Mouse (Mus musculus) brain, embryonic 14.5 days (tissue): Measurements from ENCODE around the gene Lin9.

Experiments
- CTCF ChIP-seq: fragments of 200-500 bp; IDR thresholded peaks from 2 replicates; pipeline ENCODE4 v1.5.1; 2012; ENCODE audit warnings: inconsistent platforms, mild to moderate bottlenecking, moderate library complexity, borderline replicate concordance; ENCODE audit not compliant: insufficient read depth, insufficient read length; ENCODE audit errors: extremely low read depth
- POLR2A ChIP-seq: fragments of 200-500 bp; IDR thresholded peaks from 2 replicates; pipeline ENCODE4 v1.6.1; 2012; ENCODE audit warnings: mild to moderate bottlenecking, inconsistent platforms, borderline replicate concordance; ENCODE audit not compliant: poor library complexity, insufficient read depth, insufficient read length, severe bottlenecking; ENCODE audit errors: extremely low read depth

- TF ChIP-seq CTCF (no peak), POLR2A (no peak)
Observed at GRCm38 (mm10) chr1:180601806-180602205, 39.1 kb upstream of the Lin9 start.
